Mouse (Mus musculus): Measurements from ENCODE around the gene Macf1.

DNA sequence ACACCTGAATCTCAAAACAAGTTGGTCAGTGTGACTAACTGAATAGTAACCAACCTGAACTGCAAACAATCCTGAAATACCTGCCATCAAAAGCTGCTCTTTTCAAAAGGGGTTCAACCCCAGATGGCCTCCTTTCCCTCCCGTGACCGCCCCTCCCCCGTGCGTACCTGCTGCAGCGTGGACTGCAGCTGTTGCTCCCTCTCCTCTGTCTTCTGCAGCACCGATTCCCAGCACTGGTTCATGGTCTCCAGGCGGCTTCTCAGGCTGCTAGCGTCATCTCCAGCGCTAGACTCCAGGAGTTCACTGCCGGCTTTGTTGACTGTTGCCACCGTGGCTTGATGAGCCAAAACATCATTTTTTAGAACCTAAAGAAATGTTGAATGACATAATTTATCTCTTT is 302.6 kb downstream of the Macf1 start:
- TF ChIP-seq CTCF (IDR thresholded peaks at IDR 0.05; ENCODE audit: extremely low read depth, insufficient read depth, insufficient read length, insufficient replicate concordance) (no peak), POLR2A (IDR thresholded peaks at IDR 0.05; ENCODE audit: low read depth, low read length) (no peak)
